ENCODE assay signal across 8 mouse cellular contexts in the genomic region with DNA sequence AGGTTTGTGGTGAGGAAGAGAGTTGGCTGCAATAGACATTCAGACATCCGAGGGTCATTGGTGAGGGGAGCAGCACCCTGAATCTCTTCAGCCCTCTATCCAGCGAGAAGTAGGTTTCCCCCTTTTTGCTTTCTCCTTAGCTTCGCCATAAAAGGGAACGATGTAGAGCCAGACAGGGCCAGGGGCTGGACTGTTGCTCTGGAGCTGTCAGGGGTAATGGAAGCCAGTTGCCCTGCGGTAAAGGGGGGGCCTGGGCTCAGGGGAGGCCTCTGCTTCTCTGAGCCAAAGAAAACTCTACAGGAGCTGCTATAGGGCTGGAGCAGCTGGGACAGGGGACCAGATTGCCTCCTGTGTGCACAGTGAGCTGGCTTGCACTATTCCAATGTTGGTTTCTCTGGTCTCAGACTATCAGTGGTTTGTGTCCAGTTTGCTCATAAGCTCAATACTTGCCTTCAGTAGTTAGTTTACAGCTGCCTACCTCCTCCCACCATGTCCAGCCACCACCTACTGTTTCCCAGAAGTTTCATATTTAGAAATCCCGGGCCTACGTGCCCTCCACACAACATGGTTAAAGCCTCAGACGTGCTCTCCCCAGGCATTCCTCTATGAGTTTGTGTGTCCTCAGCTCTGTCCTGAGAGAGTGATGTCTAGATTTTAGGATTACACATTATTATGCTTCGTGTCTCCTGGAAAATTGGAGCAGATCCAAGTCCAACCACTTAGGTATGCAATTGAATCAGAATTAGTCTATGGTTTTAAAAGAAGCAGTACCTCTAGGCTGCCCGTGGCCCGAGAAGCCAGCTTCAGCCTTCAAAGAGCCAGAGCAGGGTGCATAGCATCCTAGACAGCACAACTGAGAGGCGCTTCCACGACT. TPM values are rescaled to one million over a fixed set of nuclear protein-coding genes. Genes with fewer than 3 reads are reported as not detected.
DNase-seq lines count a peak whose midpoint lies in the region; ATAC-seq and TF ChIP-seq lines count a peak whose summit lies in the region.

No protein-coding gene starts in this region.

- H3K36me3 ChIP-seq in spleen, adult 2 months (ENCODE audit: control insufficient read depth, insufficient read depth, low read length): peaks cover 12% of the 10 kb centered on the region
- peaks cover 25% of the 10 kb centered on the region for H3K36me3 ChIP-seq in hindbrain, embryonic 13.5 days
- peaks cover 24% of the 10 kb centered on the region for H3K36me3 ChIP-seq in liver, postnatal 0 days (replicated peaks; ENCODE audit: insufficient read depth, low read length)

- TF ChIP-seq POLR2A in spleen, adult 2 months (IDR thresholded peaks at IDR 0.05; ENCODE audit: low read depth, low read length): no peak

- no peaks in the 10 kb centered on the region for H3K27me3 ChIP-seq in spleen, adult 2 months (ENCODE audit: control insufficient read depth, insufficient read depth, low read length)
- peaks cover 3% of the 10 kb centered on the region; the same call in 1 of the 2 replicates for H3K27me3 ChIP-seq in hindbrain, embryonic 13.5 days
- no peaks in the 10 kb centered on the region for H3K27me3 ChIP-seq in liver, postnatal 0 days (ENCODE audit: insufficient read depth, low read length)

- WGBS in spleen, adult 2 months: 61% methylated on average over 13 of the region's 13 CpGs
- WGBS in hindbrain, embryonic 13.5 days: 59% methylated on average over 13 of the region's 13 CpGs
- WGBS in liver, postnatal 0 days (ENCODE audit: insufficient replicate concordance): 41% methylated on average over 13 of the region's 13 CpGs

- no peak for DNase-seq in spleen, adult 2 months (ENCODE audit: low read depth in 1 of 2, low spot score in 2 of 2)
- no peak for DNase-seq in spleen, postnatal 10 days (ENCODE audit: low spot score in 2 of 2)
- DNase-seq in fibroblast of lung, adult 2 months (ENCODE audit: low read depth): peak; percentile 91
- DNase-seq in liver, postnatal 0 days: no peak
- DNase-seq in adrenal gland, postnatal 25 days: no peak
- DNase-seq in cerebellum, postnatal 36 days: no peak
- DNase-seq in urinary bladder, adult 2 months (ENCODE audit: low spot score): no peak

- no peaks in the 10 kb centered on the region for H3K9me3 ChIP-seq in hindbrain, embryonic 13.5 days
- H3K9me3 ChIP-seq in liver, postnatal 0 days (ENCODE audit: low read length): no peaks in the 10 kb centered on the region

- no peak for TF ChIP-seq EP300 in liver, postnatal 0 days (IDR thresholded peaks at IDR 0.05; ENCODE audit: low read depth)

- peak; percentile 6; the same call in 1 of the 2 replicates for ATAC-seq in hindbrain, embryonic 13.5 days (ENCODE audit: low FRiP score)
- no peak for ATAC-seq in liver, postnatal 0 days

- no peak for TF ChIP-seq CTCF in spleen, adult 2 months (IDR thresholded peaks at IDR 0.05; ENCODE audit: extremely low read depth, insufficient read depth, insufficient read length, insufficient replicate concordance)
- TF ChIP-seq CTCF in liver, postnatal 0 days (IDR thresholded peaks at IDR 0.05; ENCODE audit: low read depth): no peak

- peak overlapping the region; percentile 89; the same call in 1 of the 2 replicates for H3K9ac ChIP-seq in hindbrain, embryonic 13.5 days
- peak overlapping the region; percentile 75 for H3K9ac ChIP-seq in liver, postnatal 0 days (replicated peaks)

- H3K27ac ChIP-seq in spleen, adult 2 months (ENCODE audit: insufficient read depth, low read length): peak overlapping the region; percentile 8; the same call in 1 of the 2 replicates
- peak overlapping the region; percentile 91 for H3K27ac ChIP-seq in hindbrain, embryonic 13.5 days
- H3K27ac ChIP-seq in liver, postnatal 0 days (ENCODE audit: low read depth): peak overlapping the region; percentile 93

- H3K4me3 ChIP-seq in spleen, adult 2 months (ENCODE audit: extremely low read depth, insufficient read depth, insufficient read length): no peak overlapping the region
- peak overlapping the region; percentile 75 for H3K4me3 ChIP-seq in hindbrain, embryonic 13.5 days
- peak overlapping the region; percentile 66 for H3K4me3 ChIP-seq in liver, postnatal 0 days (ENCODE audit: low read depth, low read length)

- no peaks in the 10 kb centered on the region; the same call in 1 of the 2 replicates for H3K4me1 ChIP-seq in spleen, adult 2 months (ENCODE audit: control insufficient read depth, insufficient read depth, insufficient read length)
- H3K4me1 ChIP-seq in hindbrain, embryonic 13.5 days (replicated peaks): peaks cover 60% of the 10 kb centered on the region
- peaks cover 73% of the 10 kb centered on the region for H3K4me1 ChIP-seq in liver, postnatal 0 days (ENCODE audit: insufficient read depth)

- H3K4me2 ChIP-seq in hindbrain, embryonic 13.5 days: peak overlapping the region; percentile 84
- H3K4me2 ChIP-seq in liver, postnatal 0 days (ENCODE audit: low read depth, low read length): peak overlapping the region; percentile 99

RNA-seq across cellular contexts. Expression of a gene that starts 1.1 kb away (rescaled TPM):
- 143 and 161 TPM in 2 replicates for polyA plus RNA-seq in spleen, adult 2 months (2012; rRNA removed)
- polyA plus RNA-seq in hindbrain, embryonic 13.5 days (2015; fragmentation: Nextera tagmentation; extraction: Ambion mirVana): 272 and 289 TPM in 2 replicates
- 263 and 277 TPM in 2 replicates for polyA plus RNA-seq in liver, postnatal 0 days (2015; fragmentation: Nextera tagmentation; extraction: Ambion mirVana)
- total RNA-seq in adrenal gland, postnatal 25 days (2021): 190 and 207 TPM in 2 replicates
- polyA plus RNA-seq in urinary bladder, adult 2 months (2012; rRNA removed): 268 and 335 TPM in 2 replicates

RNA-seq across cellular contexts. Expression of a gene that starts 4.5 kb away (rescaled TPM):
- polyA plus RNA-seq in spleen, adult 2 months (2012; rRNA removed): 83.9 and 104 TPM in 2 replicates
- 23.6 and 30.2 TPM in 2 replicates for polyA plus RNA-seq in hindbrain, embryonic 13.5 days (2015; fragmentation: Nextera tagmentation; extraction: Ambion mirVana)
- 25.3 and 30.9 TPM in 2 replicates for polyA plus RNA-seq in liver, postnatal 0 days (2015; fragmentation: Nextera tagmentation; extraction: Ambion mirVana)
- total RNA-seq in adrenal gland, postnatal 25 days (2021): 41.3 and 57.2 TPM in 2 replicates
- polyA plus RNA-seq in urinary bladder, adult 2 months (2012; rRNA removed): 59.2 and 104 TPM in 2 replicates

RNA-seq across cellular contexts. Expression of a gene that starts 12.6 kb away (rescaled TPM):
- 28.0 and 30.2 TPM in 2 replicates for polyA plus RNA-seq in spleen, adult 2 months (2012; rRNA removed)
- polyA plus RNA-seq in hindbrain, embryonic 13.5 days (2015; fragmentation: Nextera tagmentation; extraction: Ambion mirVana): 8.7 and 9.1 TPM in 2 replicates
- 56.9 and 57.7 TPM in 2 replicates for polyA plus RNA-seq in liver, postnatal 0 days (2015; fragmentation: Nextera tagmentation; extraction: Ambion mirVana)
- total RNA-seq in adrenal gland, postnatal 25 days (2021): 28.5 and 58.5 TPM in 2 replicates
- polyA plus RNA-seq in urinary bladder, adult 2 months (2012; rRNA removed): 38.4 and 38.9 TPM in 2 replicates

RNA-seq across cellular contexts. Expression of a gene that starts 20.2 kb away (rescaled TPM):
- polyA plus RNA-seq in spleen, adult 2 months (2012; rRNA removed): 11.6 and 16.1 TPM in 2 replicates
- polyA plus RNA-seq in hindbrain, embryonic 13.5 days (2015; fragmentation: Nextera tagmentation; extraction: Ambion mirVana): 23.6 and 24.8 TPM in 2 replicates
- 3.1 and 3.2 TPM in 2 replicates for polyA plus RNA-seq in liver, postnatal 0 days (2015; fragmentation: Nextera tagmentation; extraction: Ambion mirVana)
- total RNA-seq in adrenal gland, postnatal 25 days (2021): 12.1 and 17.3 TPM in 2 replicates
- 16.5 and 16.6 TPM in 2 replicates for polyA plus RNA-seq in urinary bladder, adult 2 months (2012; rRNA removed)

RNA-seq across cellular contexts. Expression of a gene that starts 36.7 kb away (rescaled TPM):
- 0.47 and 0.76 TPM in 2 replicates for polyA plus RNA-seq in spleen, adult 2 months (2012; rRNA removed)
- polyA plus RNA-seq in hindbrain, embryonic 13.5 days (2015; fragmentation: Nextera tagmentation; extraction: Ambion mirVana): 30.3 and 34.1 TPM in 2 replicates
- polyA plus RNA-seq in liver, postnatal 0 days (2015; fragmentation: Nextera tagmentation; extraction: Ambion mirVana): 18.7 and 22.8 TPM in 2 replicates
- total RNA-seq in adrenal gland, postnatal 25 days (2021): 1.0 TPM in 1 of 2 replicates, not detected in the other
- polyA plus RNA-seq in urinary bladder, adult 2 months (2012; rRNA removed): 14.0 and 15.0 TPM in 2 replicates

Comparison
In these comparisons a context has a peak if more than half of its experiments do, and no peak if none do; other contexts are left out.
1. H3K27ac ChIP-seq: peak in every context shown above with its lines; median percentile 93 in liver, postnatal 0 days; 91 in hindbrain, embryonic 13.5 days; 8 in spleen, adult 2 months.